Mouse (Mus musculus): ENCODE measurements around the gene Tnxb.
A peak's percentile ranks its signal among the peaks of the same experiment; 100 is the strongest.

Tnxb gene

GRCm38 (mm10) chr17:34643379-34643778 is 27.0 kb upstream of the Tnxb start:
- no peak for DNase-seq (ENCODE audit: extremely low read depth, insufficient read length, low spot score)

DNA sequence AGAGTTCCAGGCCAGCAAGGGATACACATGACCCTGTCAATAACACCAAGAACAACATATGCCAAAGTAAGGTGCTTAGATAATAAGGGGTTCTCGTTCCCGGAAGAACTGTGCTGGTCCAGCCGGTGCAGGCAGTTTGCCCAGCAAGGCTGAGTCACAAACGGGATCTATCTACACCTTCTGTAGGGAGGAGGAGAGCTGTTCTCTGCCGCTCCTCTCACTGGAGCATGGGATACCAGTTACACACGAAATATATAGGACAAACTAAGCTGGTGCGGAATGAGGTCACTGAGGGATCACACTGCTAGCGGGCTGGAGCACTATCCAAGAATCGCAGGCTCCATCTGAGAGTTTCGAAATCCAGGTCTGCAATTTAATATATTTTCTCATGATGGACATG is 26.4 kb upstream of the Tnxb start:
- no peak for DNase-seq (ENCODE audit: extremely low read depth, insufficient read length, low spot score)

- DNase-seq (ENCODE audit: extremely low read depth, insufficient read length, low spot score): peak; percentile 77
Observed at GRCm38 (mm10) chr17:34644608-34645007, 25.7 kb upstream of the Tnxb start, which contains the start of gene Fkbpl. TSS of gene Fkbpl (plus strand) at chr17:34644764.

GRCm38 (mm10) chr17:34645256-34645829 is 25.0 kb upstream of the Tnxb start:
- DNase-seq (ENCODE audit: extremely low read depth, insufficient read length, low spot score): no peak

GRCm38 (mm10) chr17:34645831-34646511 is 24.4 kb upstream of the Tnxb start:
- DNase-seq (ENCODE audit: extremely low read depth, insufficient read length, low spot score): no peak

DNA sequence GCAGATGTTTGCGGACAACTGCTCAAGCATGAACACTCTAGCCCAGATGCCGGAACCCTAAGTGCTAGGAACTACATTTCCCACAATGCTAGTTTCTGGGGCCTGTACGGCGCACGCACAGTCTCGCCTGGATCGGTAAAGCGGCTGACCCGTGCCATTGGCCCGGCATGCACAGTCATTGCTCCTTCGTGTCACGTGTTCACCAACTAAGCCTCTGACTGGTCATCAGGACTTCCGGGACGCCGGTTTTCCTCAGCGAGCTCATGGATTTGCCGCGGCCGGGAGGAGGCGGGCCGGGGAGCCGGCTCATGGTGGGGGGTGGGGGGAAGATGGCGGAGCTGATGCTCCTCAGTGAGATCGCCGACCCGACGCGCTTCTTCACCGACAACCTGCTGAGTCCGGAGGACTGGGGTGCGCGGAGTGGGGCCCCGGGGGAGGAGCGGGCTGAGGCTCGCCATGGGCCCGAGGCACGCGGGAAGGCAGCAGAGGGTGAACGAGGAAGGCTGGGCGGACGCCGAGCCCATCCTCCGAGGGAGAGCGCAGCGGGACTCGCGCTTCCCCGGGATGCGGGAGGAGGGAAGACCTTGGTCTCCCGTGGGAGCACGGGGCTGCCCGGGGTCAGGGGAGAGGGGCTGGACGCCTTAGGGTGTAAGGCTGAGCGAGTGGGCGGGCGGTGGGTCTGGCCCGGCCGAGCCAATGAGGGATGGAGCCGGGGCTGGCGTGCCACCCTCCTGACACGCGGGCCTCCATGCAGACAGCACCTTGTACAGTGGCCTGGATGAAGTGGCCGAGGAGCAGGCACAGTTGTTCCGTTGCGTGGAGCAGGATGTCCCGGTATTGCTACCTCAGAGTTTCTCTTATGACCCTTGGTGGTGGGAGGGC is 23.2 kb upstream of the Tnxb start, which contains the start of gene Atf6b:
Atf6b (plus strand) TSS at position 241 of the 882 bp plus-strand sequence.
- DNase-seq (ENCODE audit: extremely low read depth, insufficient read length, low spot score): peak; percentile 91

DNA sequence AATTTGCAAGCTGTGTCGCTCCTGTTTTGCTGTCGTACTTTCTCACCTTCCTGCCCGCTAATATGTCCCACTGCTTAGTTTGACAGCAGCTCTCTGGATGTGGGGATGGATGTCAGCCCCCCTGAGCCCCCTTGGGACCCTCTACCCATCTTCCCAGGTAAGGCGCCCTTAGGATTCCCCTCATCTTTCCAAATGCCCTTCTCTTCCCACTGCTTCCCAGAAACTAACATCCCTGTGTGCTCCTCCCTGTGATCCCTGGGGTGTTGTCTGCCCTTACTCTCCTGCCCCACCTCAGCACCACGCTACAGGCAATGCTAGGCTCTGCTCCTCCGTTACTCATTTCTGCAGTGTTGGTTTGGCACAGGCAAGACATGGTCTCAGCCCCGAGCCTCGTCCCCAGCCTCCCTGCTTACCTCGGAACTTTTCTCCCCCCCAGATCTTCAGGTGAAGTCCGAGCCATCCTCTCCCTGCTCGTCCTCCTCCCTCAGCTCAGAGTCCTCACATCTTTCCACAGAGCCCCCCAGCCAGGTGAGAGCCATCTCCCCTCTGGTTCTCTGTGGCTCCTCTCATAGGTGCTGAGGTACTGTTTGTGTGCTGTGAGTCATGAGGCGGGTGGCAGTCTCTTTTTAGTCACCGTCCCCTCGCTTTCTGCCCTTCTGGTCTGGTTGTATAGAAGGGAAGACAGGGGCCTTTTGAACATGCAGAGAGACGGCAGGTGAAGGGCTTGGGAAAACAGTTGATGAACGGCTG is 22.0 kb upstream of the Tnxb start:
- no peak for DNase-seq (ENCODE audit: extremely low read depth, insufficient read length, low spot score)

GRCm38 (mm10) chr17:34649106-34649864 is 21.1 kb upstream of the Tnxb start:
- no peak for DNase-seq (ENCODE audit: extremely low read depth, insufficient read length, low spot score)

DNA sequence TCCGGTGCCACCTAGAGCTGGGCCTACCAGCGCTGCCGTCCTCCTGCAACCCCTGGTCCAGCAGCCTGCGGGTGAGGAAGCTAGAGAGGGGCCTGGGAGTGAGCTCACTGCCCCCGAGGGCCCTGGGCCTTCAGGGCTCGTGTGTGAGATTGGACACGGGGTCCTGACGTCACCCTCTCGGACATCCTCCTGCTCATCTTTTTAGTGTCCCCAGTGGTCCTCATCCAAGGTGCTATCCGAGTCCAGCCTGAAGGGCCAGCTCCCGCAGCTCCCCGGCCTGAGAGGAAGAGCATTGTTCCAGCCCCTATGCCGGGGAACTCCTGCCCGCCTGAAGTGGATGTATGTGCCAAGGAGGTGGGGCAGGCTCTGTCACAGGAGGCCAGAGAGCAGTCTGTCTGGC is 19.6 kb upstream of the Tnxb start:
- no peak for DNase-seq (ENCODE audit: extremely low read depth, insufficient read length, low spot score)

GRCm38 (mm10) chr17:34651507-34652221 is 18.7 kb upstream of the Tnxb start:
- DNase-seq (ENCODE audit: extremely low read depth, insufficient read length, low spot score): no peak

DNA sequence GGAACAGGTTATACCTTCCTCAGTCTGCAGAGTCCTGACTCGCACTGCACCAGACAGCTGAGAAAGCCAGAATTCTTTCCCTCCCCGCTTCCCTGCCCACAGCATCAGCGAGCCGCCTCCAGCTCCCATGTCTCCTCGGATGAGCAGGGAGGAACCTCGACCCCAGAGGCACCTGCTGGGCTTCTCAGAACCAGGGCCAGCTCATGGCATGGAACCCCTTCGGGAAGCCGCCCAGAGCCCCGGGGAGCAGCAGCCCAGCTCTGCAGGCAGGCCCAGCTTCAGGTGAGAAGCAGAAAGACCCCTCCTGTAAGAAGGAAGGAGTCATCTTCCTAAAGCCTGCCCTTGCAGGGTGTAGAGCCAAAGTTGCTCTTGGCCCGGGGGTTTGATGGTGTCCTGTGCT is 17.8 kb upstream of the Tnxb start:
- DNase-seq (ENCODE audit: extremely low read depth, insufficient read length, low spot score): no peak

- no peak for DNase-seq (ENCODE audit: extremely low read depth, insufficient read length, low spot score)
Observed at GRCm38 (mm10) chr17:34652985-34653384, 17.4 kb upstream of the Tnxb start.

DNA sequence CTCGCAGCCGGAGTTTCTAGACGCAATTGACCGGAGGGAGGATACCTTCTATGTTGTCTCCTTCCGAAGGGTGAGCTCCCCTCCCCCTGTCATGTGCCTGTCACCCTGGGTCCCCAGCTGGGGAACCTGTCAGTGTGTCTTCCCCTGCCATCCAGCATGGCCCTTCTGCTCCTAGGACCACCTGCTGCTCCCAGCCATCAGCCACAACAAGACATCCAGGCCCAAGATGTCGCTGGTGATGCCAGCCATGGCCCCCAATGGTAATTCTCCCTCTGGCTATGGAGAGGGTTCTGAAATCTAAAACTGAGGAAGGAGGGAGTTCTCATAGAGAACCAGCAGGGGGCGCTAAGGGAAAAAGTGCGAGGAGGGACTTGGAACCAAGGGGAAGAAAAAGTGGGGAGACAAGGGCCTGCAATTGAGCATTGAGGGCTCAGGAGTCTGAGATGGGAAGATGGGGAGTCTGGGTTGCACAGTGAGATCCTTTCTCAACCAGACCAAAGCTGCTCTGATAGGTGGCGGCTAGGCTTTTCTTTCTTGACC is 16.5 kb upstream of the Tnxb start:
- no peak for DNase-seq (ENCODE audit: extremely low read depth, insufficient read length, low spot score)

- DNase-seq (ENCODE audit: extremely low read depth, insufficient read length, low spot score): no peak
Observed at GRCm38 (mm10) chr17:34654392-34654791, 15.9 kb upstream of the Tnxb start.

- DNase-seq (ENCODE audit: extremely low read depth, insufficient read length, low spot score): no peak
Observed at GRCm38 (mm10) chr17:34655160-34655559, 15.2 kb upstream of the Tnxb start.

- DNase-seq (ENCODE audit: extremely low read depth, insufficient read length, low spot score): peak; percentile 88
Observed at GRCm38 (mm10) chr17:34655581-34655991, 14.7 kb upstream of the Tnxb start.

- no peak for DNase-seq (ENCODE audit: extremely low read depth, insufficient read length, low spot score)
Observed at GRCm38 (mm10) chr17:34656666-34657065, 13.7 kb upstream of the Tnxb start.

DNA sequence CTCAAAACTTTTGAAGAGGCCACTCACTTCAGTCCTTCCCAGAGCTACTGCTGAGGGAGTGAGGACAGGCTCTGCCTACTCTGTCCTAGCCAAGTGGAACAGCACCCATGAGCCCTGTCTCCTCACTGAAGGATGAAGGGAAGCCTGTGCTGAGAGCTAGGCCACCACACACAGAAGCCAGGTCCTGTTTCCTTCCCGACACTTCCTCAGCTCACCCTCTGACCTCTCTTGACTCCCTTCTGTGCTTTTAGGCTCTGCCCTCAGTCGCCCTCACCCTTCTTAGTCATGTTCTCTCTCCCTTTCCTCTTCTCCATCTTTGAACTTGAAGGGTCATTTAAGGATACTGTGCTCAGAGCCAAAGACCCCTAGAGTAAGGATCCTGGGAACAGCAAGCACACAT is 13.1 kb upstream of the Tnxb start:
- no peak for DNase-seq (ENCODE audit: extremely low read depth, insufficient read length, low spot score)

DNA sequence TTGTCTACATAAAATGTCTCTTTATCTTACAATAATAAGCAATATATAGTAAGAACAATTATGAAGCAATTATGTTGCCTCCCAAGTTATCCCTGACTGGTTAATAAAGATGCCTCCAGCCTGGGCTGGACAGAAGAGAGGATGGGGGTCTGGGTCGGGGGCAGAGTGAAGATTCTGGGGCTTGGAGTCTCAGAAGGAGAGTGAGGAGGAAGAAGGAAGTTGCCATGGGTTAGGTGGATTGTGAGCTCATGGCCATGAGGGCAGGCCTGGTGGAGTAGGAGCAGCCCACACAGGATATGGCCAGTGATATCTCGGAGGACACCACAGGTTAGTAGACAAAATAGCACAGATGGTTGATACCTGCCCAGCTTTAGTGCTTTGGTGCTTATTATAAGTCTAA is 12.2 kb upstream of the Tnxb start:
- DNase-seq (ENCODE audit: extremely low read depth, insufficient read length, low spot score): no peak
